Mouse (Mus musculus): ENCODE measurements around the gene Cog5. TPM values are rescaled to one million over a fixed set of nuclear protein-coding genes. Genes with fewer than 3 reads are reported as not detected.
A peak's percentile ranks its signal among the peaks of the same experiment; 100 is the strongest.

Cog5 gene
- total RNA-seq, 2 experiments from 2014 or later = 35.5 to 44.6 TPM

DNA sequence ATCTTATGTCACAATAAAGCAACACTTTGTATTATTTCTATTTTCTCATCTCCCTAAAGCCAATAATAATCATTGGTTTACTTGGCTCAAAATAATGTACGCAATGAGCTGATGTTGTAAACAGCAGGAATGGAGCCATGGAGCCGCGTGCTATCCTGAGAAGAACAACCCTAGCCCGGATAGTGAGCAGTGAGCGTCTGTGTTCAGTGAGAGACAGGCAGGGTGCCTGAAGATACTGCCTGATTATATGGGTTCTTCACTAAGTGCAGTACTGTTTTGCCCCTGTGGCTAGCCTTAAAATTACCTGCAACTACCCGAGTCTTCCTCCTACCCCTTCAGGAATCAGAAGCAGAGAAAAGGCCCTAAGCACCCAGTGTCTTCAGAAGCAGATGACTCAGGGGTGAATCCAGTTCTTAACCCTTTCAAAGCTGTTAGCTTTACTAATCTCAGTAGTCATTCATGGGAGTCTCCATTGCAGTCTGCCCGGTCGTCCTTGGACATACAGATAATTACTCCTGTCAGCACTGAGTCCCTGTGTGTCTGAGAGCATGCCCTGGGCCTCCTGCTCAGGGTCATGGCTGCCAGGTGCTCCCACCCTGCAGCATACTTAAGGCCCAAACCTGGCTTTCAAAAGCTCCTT is 240.5 kb downstream of the Cog5 start:
- no peak for DNase-seq

DNA sequence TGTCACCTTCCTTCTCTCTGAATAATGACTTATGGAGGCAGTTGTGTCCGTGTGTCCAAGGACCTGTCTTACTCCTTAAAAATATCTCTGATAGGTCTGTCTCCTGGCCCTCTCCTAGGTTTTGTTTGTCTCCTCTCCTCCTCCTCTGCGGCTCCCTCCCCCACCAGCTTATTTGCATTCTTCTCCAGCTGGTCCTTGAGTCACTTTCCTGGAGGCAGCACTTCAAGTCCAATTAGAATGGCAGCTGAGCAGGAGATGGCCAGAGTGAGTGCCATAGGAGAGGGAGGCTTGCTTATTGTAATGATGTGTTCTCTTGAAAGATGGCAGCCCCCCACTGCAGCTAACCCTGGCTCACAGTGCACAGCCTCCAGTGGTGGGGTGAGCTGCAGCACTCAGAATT is 241.2 kb downstream of the Cog5 start:
- DNase-seq = peak; percentile 18 to 25

DNA sequence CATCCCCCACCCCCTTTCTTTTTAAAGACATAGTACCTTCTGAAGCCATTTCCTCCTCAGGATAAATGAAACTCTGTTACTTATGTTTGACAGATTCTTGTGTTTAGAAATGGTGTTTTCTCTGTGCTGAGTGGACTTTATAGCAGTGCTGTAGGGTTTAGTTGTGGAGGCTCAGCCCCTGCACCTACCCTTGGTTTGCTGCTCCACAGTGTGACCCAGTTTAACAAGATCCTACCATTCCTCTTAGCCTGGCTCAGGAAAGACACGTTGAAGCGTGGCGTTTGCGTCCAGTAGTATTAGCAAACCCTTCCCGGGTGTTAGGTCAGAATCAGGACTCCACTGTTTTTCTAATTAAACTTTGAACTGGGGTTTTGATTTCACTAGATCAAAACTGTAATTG is 241.6 kb downstream of the Cog5 start:
- DNase-seq = no peak

- DNase-seq = no peak
Observed at GRCm38 (mm10) chr12:31896986-31897385, 242.3 kb downstream of the Cog5 start.

- no peak for DNase-seq
Observed at GRCm38 (mm10) chr12:31897456-31897855, 242.8 kb downstream of the Cog5 start.

GRCm38 (mm10) chr12:31900391-31900914 is 245.8 kb downstream of the Cog5 start:
- DNase-seq = no peak

DNA sequence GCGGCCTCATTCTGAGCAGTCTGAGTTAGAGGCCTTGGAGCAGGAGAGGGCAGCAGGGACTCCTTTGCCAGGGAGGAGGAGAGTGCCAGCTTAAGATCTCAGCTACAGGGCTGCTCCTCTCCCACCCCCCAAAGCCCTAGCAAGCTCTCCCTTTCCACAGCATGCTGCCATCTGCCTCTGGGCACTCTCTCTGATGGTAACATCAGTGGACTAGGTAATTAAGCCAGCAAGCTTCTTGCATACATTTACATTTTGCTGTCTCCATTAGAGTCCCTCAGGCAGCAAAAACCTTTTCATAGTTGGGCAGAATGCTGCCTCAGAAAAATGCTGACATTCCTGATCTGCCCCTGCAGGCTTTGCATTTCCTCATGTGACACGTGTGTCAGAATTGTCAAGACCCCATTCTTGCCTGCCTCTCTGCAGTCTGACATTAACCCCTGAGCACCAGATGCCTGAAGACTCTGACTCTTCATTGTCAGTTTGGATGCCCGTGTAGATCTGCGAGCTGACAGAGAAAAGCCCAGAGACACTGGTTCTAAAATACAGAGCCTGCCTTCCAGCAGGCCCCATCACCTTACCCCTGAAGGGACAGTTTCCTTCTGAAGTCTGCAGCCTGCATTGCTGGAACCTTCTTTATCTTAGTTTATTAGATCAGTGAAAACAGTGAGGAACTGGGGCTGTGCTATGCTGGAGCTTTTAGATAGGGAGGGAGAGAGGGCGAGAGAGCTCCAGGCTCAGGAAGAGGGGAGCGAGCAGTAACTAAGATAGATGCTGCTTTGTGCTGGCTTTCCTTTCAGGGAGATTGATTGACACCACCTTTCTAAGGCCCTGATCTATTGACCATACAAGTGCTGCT is 251.3 kb downstream of the Cog5 start:
- DNase-seq = no peak

DNA sequence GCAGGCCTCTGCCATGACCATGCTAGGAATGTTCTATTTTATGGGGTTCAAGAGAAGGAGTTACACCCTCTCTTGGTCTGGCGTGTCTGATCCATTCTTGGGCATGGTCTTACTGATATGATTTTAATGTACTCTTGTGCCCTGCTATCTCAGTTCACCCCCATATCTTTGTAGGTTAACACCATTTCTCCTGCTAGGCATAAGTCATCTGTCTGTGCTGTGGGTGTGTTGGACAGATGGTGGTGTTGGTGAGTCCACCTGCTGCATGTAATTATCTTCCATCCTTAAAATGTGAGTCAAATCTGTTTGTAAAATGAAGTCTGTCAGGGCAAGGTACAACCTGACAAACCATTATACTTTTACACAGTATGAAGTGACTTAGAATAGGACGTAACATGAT is 252.8 kb downstream of the Cog5 start:
- no peak for DNase-seq

GRCm38 (mm10) chr12:31912966-31913551 is 258.4 kb downstream of the Cog5 start:
- no peak for DNase-seq

GRCm38 (mm10) chr12:31913614-31914013 is 258.9 kb downstream of the Cog5 start:
- DNase-seq = peak; percentile 63 to 74

GRCm38 (mm10) chr12:31916691-31917090 is 262.0 kb downstream of the Cog5 start:
- DNase-seq = no peak

GRCm38 (mm10) chr12:31917245-31917644 is 262.6 kb downstream of the Cog5 start:
- DNase-seq = peak; percentile 83 to 87

DNA sequence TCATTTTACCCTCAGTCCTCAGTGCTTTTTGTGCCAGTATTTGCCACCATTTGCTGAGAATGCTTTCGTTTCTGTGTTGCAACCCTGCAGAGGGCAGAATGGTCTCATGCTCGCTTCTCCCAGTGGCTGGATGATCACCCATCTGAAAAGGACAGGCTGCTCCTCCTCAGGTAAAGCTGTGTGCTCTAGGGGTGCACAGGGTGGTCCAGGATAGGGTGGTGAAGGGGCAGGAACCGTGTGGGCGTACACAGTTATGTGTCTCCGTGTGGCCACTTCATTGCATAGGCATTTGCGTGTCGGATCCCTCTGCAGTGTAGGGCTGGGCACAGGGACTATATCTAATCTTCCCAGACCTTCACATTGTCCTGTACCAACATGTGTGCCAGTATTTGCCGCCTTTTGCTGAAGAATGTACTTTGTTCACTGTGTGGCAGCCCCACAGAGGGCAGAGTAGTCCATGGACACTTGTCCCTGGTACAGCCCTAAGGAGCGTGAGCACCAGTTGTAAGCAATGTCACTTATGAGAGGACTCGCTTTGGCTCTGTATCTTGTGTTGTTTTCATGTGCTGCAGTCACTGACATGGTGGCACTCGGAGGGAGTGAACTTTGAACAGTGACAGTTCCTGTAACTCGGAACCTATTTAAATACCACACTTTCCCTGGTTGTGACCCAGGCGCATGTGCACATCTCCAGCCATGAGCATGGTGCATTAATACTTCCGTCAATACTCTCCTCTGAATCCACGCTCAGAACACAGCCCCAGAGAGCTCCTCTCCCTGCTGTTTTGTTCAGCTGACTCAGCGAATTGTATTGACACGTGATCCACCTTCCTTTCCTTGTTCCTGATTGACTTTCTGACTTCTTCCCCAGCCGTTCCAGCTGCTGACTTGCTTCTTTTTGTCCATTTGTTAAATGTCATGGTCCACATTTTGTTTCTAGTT is 266.1 kb downstream of the Cog5 start:
- DNase-seq = no peak

DNA sequence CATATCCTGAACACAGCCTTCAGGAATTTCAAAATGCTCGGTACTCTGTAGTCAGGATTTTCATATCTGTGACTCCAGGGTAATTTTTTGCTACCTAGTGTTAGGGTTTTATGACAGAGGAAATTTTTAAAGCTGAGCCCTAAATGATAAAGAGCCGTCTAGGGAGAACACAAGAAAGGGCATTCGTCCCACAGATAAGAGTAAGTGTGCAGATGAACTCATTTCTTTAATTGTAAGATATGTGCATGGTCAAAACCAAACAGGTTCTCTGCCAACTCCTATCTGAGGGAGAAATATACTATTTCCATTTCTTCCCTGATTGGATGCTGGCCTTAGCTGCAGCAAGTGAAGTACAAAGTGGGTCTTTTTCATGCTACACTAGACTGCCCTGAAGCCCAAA is 269.5 kb downstream of the Cog5 start:
- no peak for DNase-seq

- DNase-seq = no peak
Observed at GRCm38 (mm10) chr12:31925343-31925742, 270.7 kb downstream of the Cog5 start.

DNA sequence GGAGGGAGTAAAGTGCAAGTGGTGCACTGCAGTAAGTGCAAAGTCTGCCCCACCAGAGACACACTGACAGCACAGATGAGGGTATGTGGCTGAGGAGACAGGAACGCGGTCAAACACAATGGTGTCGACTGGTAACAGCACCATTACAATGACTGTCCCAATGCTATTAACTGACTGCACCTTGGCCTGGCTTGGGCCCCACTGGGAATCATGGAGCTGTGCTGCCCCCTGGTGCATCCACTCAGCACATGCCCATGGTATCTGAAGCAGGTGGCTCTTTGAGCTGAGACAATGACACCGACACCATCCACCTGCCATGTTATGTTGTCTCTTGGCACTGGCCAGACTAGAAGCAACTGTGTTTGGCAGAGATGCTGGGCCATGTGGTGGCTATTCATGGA is 272.0 kb downstream of the Cog5 start:
- DNase-seq = peak; percentile 73 to 76

DNA sequence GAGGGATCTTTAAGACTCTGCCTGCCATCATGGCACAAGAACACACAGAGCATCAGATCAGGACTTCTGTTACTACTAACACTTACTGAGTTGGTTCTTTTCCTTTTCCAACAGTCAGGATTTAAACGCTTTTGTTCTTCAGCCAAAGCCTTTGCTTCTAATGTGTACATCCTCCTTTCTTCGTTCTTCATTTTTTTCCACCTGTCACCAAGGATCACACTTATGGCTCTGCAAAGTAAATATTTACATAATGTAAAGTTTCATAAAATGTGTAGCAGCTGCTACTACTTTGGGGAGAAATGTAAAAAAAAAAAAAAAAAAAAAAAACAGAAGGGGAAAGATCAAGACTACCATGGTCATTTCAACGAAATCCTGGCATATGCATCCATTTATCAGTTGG is 273.8 kb downstream of the Cog5 start:
- DNase-seq = no peak

DNA sequence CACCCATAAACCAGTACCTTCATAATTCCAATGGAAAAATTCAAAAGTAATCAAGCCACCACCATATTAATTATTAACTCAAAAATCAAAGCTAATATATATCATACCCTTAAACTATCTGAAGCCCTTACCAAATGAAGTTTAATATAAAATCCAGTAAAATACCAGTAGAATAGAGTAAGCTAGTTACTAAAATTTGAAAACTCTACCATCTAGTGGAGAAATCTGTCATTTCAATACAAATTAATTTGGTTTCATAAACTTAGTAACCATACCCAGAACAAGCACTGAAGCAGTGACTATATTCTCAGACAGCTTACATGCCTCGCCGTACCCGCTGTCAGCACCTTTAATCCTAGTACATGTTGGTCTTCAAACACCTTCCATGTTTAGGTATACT is 277.1 kb downstream of the Cog5 start:
- no peak for DNase-seq

DNA sequence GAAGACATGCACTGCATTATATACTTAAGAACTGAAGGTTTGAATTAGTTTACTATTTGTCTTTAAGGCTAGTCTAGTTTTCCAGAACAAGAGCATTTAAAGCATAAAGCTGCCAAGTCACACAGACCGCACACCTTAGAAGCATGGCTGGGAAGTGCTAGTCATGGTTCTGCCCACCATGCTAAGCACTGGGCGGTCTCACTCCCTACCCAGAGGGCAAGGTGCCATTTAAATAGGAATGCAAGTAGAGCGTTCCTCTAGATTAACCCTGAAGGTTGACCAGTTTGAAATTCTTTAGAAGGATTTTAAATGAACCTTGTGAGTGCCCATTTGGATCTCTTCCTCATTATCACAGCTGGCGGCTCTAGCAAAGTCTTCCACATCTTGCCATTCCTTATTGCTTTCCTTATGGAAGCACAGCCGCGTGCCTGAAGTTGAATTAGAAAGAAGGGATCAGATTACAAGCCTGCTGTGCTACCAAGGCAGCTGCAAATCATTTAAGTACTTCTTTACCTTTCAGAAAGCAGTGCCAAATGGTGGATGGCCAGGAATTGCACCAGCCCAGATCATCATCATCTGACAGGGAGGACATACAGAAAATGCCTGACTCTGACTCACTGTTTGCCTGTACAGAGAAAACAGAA is 282.1 kb downstream of the Cog5 start:
- DNase-seq = no peak

DNA sequence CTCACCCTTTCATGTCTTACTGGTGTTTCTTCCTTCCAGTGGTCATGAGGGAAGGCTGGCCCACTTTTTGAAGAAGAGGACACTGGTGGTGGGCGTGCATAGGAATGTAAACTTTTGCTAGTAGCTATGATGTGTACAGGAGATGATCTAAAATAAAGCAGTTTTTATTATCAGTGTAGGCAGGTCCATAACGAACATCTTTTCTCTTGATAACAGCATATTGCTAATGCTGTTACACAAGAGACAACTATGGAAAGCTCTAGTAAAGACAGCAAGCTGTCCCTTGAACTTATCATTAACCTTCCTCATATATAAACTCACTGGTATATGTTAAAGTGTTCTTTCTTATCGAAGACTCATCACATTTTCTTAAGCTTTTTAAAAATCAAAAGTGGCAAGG is 282.9 kb downstream of the Cog5 start:
- DNase-seq = no peak

DNA sequence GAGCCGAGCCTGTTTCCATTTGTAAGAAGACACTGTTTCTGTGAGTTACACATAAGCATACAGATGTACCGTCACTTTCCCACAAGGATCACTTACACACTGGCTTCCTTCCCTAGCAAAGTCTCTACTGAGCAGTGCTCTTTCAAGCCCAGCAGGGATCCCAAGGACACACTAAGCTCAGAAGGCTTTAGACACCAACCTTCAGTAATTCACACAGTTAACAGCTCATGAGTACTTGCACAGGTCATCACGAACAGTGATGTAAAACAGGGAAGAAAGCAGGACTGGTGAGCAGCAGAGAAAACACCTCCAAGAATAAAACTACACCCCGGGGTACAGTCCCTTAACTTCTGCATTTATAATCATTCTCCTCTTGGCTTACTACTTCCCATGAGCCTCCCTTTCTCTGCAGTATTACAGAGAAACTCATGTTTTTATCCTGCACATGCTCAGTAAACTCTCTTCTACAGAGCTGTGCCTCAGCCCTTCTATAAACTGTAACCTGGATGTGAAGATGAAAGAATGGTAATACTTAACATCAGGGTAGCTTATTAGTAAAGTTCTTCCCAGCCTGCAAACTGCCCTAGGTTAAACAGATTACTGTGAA is 283.8 kb downstream of the Cog5 start:
- no peak for DNase-seq
